Mouse (Mus musculus) thymus, adult 2 months (tissue): ENCODE results near the gene Uba1. TPM values are rescaled to one million over a fixed set of nuclear protein-coding genes. Genes with fewer than 3 reads are reported as not detected.
"Not testable (repeated sequence)": the region's sequence is repeated elsewhere in the genome, so short reads cannot be mapped to it uniquely, and the experiment has no call there.

Source experiments
- DNase-seq: peaks from one replicate; pipeline ENCODE4 v3.0.0; 2021
- H3K27ac ChIP-seq: fragments of 200-500 bp; 2 replicates; pipeline ENCODE4 v1.5.1; 2012; ENCODE audit warnings: low read length, control low read depth; ENCODE audit not compliant: control insufficient read depth, insufficient read depth
- H3K27me3 ChIP-seq: fragments of 200-500 bp; 2 replicates; pipeline ENCODE4 v1.6.1; 2012; ENCODE audit warnings: mild to moderate bottlenecking, low read length, moderate library complexity, mixed read lengths; ENCODE audit not compliant: control insufficient read depth, insufficient read depth
- H3K36me3 ChIP-seq: fragments of 200-500 bp; 2 replicates; pipeline ENCODE4 v1.6.1; 2012; ENCODE audit warnings: mild to moderate bottlenecking, low read length, moderate library complexity; ENCODE audit not compliant: control insufficient read depth, insufficient read depth
- H3K4me1 ChIP-seq: fragments of 200-500 bp; replicated peaks from 2 replicates; pipeline ENCODE4 v1.6.1; 2012; ENCODE audit warnings: low read length; ENCODE audit not compliant: control insufficient read depth, insufficient read depth
- H3K4me3 ChIP-seq: fragments of 200-500 bp; 2 replicates; pipeline ENCODE4 v1.5.1; 2012; ENCODE audit warnings: mild to moderate bottlenecking, low read length, control low read depth, moderate library complexity; ENCODE audit not compliant: control insufficient read depth, insufficient read depth
- CTCF ChIP-seq: fragments of 200-500 bp; IDR thresholded peaks from 2 replicates; pipeline ENCODE4 v1.5.1; 2012; ENCODE audit warnings: mild to moderate bottlenecking, control low read depth, low read length, moderate library complexity, borderline replicate concordance; ENCODE audit not compliant: control insufficient read depth, poor library complexity, insufficient read depth; ENCODE audit errors: extremely low read depth
- POLR2A ChIP-seq: fragments of 200-500 bp; IDR thresholded peaks from 2 replicates; pipeline ENCODE4 v1.6.1; 2012; ENCODE audit warnings: mild to moderate bottlenecking, low read length, control low read depth, moderate library complexity; ENCODE audit not compliant: control insufficient read depth, poor library complexity, insufficient read depth; ENCODE audit errors: extremely low read depth
- WGBS: fragments of 180-500 bp; shearing (Covaris S2); methylation state at CpG from one replicate; pipeline ENCODE4 v1.1.7; 2018; 5-methylcytosine and 5-hydroxymethylcytosine counted together
- polyA plus RNA-seq: library from polyadenylated mRNA; depleted of rRNA; stranded (reverse); fragments of >200 nt; gene quantifications from 2 replicates; pipeline ENCODE4 v1.2.3, GENCODE M21; 2012; rRNA removed

Gene Uba1
- polyA plus RNA-seq, 1 experiment: 429 TPM

GRCm38 (mm10) chrX:20703741-20704290 lies 45.7 kb downstream of the Uba1 start, which contains the start of gene Usp11:
Gene Usp11 (plus strand): TSS chrX:20703906.
- Histone ChIP-seq H3K27ac (peak within 1 kb of the TSS; percentile 92), H3K27me3 (no peaks in the 10 kb centered on the region), H3K4me3 (peak within 1 kb of the TSS; percentile 95), H3K36me3 (no peaks in the 10 kb centered on the region; the same call in 1 of the 2 replicates), H3K4me1 (no peaks in the 10 kb centered on the region)
- DNase-seq: peak; percentile 33
- TF ChIP-seq POLR2A: 0 out of 2 replicates have a peak, but pooled peaks have one; percentile 26
- TF ChIP-seq CTCF: no peak
- 1% methylated on average over 32 of the region's 32 CpGs for WGBS

DNA sequence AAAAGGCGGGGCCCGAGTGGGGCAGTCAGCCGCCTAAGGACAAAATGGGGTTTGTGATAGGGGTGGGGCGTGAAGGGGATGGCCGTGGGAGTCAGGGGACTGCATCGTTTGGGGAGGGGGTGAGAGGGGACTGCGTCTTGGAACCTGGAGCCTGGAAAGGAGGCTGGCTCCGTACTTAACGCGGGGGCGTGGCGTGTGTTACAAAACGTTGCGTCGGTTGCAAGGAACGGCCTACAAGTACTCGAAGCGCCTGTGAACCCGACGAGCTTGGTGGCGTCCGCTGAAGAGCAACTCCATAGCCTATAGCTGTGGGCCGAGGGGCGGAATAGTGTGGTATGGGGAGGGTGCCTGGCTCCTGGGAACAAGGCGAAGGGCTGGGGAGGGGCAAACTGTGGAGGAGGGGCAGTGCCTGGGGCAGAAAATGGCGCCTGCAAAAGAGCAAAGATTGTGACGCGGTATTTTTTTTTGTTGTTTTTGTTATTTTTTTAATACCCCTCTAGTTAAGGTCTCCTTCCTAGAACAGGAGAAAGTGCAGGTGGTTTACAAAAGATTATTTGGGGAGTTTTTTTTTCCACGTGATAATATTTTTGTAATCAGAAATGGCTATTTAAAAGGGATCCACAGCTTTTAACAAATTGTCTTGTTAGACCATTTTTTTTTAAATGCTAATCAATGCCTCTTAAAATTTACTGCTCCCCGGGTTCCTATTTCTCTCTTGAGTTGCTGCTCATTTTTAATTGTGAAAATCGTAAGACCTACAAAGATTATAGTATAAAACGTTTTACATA lies 46.4 kb downstream of the Uba1 start:
- H3K4me1 ChIP-seq: no peaks in the 10 kb centered on the region
- H3K27ac ChIP-seq: peak overlapping the region; percentile 92
- H3K4me3 ChIP-seq: peak overlapping the region; percentile 95
- DNase-seq: peak; percentile 71
- 3% methylated on average over 32 of the region's 32 CpGs for WGBS
- H3K27me3 ChIP-seq: no peaks in the 10 kb centered on the region
- TF ChIP-seq POLR2A (peak; percentile 30; the same call in 1 of the 2 replicates), CTCF (no peak)
- H3K36me3 ChIP-seq: no peaks in the 10 kb centered on the region

GRCm38 (mm10) chrX:20705083-20705402 lies 46.9 kb downstream of the Uba1 start:
- no peaks in the 10 kb centered on the region for H3K36me3 ChIP-seq
- DNase-seq: no peak
- 15% methylated on average over 3 of the region's 3 CpGs for WGBS
- no peak for TF ChIP-seq POLR2A
- TF ChIP-seq CTCF: no peak
- H3K4me3 ChIP-seq: no peak overlapping the region
- no peak overlapping the region for H3K27ac ChIP-seq
- no peaks in the 10 kb centered on the region for H3K27me3 ChIP-seq
- no peaks in the 10 kb centered on the region for H3K4me1 ChIP-seq

DNA sequence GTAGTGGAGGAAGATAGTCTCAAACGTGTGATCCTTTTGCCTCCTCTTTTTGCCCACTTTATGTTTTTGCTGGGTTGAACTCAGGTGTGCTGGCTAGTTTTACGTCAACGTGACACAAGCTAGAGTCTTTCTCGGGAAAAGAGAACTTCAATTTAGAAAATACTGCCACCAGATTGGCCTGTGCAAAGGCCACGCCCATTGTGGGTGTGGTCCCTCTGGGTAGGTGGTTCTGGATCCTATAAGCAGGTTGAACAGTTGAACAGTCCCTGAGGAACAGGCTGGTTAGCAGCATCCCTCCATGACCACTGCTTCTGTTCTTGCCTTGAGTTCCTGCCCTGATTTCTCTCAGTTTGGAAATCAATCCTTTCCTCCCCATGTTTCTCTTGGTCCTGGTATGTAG lies 70.6 kb downstream of the Uba1 start:
- no peak overlapping the region for H3K27ac ChIP-seq
- no peaks in the 10 kb centered on the region for H3K27me3 ChIP-seq
- no peak for DNase-seq
- H3K4me3 ChIP-seq: no peak overlapping the region
- no peaks in the 10 kb centered on the region for H3K4me1 ChIP-seq
- H3K36me3 ChIP-seq: no peaks in the 10 kb centered on the region
- 96% methylated on average over 5 of the region's 5 CpGs for WGBS
- TF ChIP-seq CTCF (no peak), POLR2A (no peak)

GRCm38 (mm10) chrX:20730048-20730447 lies 71.9 kb downstream of the Uba1 start:
- H3K4me3 ChIP-seq, H3K36me3 ChIP-seq, H3K4me1 ChIP-seq, DNase-seq, H3K27me3 ChIP-seq, H3K27ac ChIP-seq: not testable (repeated sequence)
- WGBS: 59% methylated on average over 10 of the region's 10 CpGs

Other genes with a start within 250 kb of the Uba1 start
- 1.8 and 2.4 TPM in 2 replicates for gene Jade3, start 232.6 kb upstream of the Uba1 start, polyA plus RNA-seq
- 0.45 TPM in 1 of 2 replicates, not detected in the other for gene Rgn, start 108.5 kb upstream of the Uba1 start, polyA plus RNA-seq
- 127 and 131 TPM in 2 replicates for gene Rbm10, start 40.8 kb upstream of the Uba1 start, polyA plus RNA-seq
- 117 and 150 TPM in 2 replicates for gene Ndufb11, start 40.7 kb upstream of the Uba1 start, polyA plus RNA-seq
- 200 and 211 TPM in 2 replicates for gene Cdk16, start 29.6 kb downstream of the Uba1 start, polyA plus RNA-seq
- 38.3 and 39.3 TPM in 2 replicates for gene Usp11, start 45.6 kb downstream of the Uba1 start, polyA plus RNA-seq
- 194 and 224 TPM in 2 replicates for gene Araf, start 139.5 kb downstream of the Uba1 start, polyA plus RNA-seq
- 8.3 and 12.0 TPM in 2 replicates for gene Timp1, start 211.8 kb downstream of the Uba1 start, polyA plus RNA-seq